Mouse (Mus musculus) stomach, embryonic 16.5 days (tissue): ENCODE measurements around the gene Usf1. TPM values are rescaled to one million over a fixed set of nuclear protein-coding genes. Genes with fewer than 3 reads are reported as not detected.

Source experiments
- ATAC-seq: fragments of 200-750 bp; cut with Nextera tagmentation; 2 replicates; pipeline ENCODE4 v1.8.0; 2017; ENCODE audit warnings: moderate number of reproducible peaks, moderate TSS enrichment; ENCODE audit not compliant: insufficient read depth, low FRiP score
- H3K27ac ChIP-seq: fragments of 300-500 bp; sonication (generic); 2 replicates; pipeline ENCODE4 v1.5.1; 2014; ENCODE audit warnings: low read length
- H3K27me3 ChIP-seq: fragments of 300-500 bp; sonication (generic); 2 replicates; pipeline ENCODE4 v1.6.1; 2014; ENCODE audit warnings: low read length, control low read depth, mixed read lengths; ENCODE audit not compliant: control insufficient read depth, insufficient read depth
- H3K36me3 ChIP-seq: fragments of 300-500 bp; sonication (generic); 2 replicates; pipeline ENCODE4 v1.6.1; 2014; ENCODE audit warnings: low read length; ENCODE audit not compliant: control insufficient read depth, insufficient read depth
- H3K4me1 ChIP-seq: fragments of 300-500 bp; sonication (generic); 2 replicates; pipeline ENCODE4 v1.6.1; 2014; ENCODE audit warnings: low read length, control low read depth, mixed read lengths; ENCODE audit not compliant: control insufficient read depth, insufficient read depth
- H3K4me2 ChIP-seq: fragments of 300-500 bp; sonication (generic); 2 replicates; pipeline ENCODE4 v1.6.1; 2014; ENCODE audit warnings: low read depth, low read length, mixed read lengths
- H3K4me3 ChIP-seq: fragments of 300-500 bp; sonication (generic); replicated peaks from 2 replicates; pipeline ENCODE4 v1.5.1; 2014; ENCODE audit warnings: mild to moderate bottlenecking, low read length
- H3K9ac ChIP-seq: fragments of 300-500 bp; sonication (generic); 2 replicates; pipeline ENCODE4 v1.6.1; 2014; ENCODE audit warnings: low read length
- H3K9me3 ChIP-seq: fragments of 300-500 bp; sonication (generic); replicated peaks from 2 replicates; pipeline ENCODE4 v1.6.1; 2016; ENCODE audit warnings: low read length, control low read depth; ENCODE audit not compliant: control insufficient read depth
- WGBS: fragments of 180-500 bp; shearing (Covaris S2); extraction: QIAGEN DNeasy Blood & Tissue Kit; methylation state at CpG from one replicate; pipeline ENCODE4 v1.1.7; 2014; 5-methylcytosine and 5-hydroxymethylcytosine counted together
- polyA plus RNA-seq: library from polyadenylated mRNA; unstranded; fragments of >200 nt; fragmentation: Nextera tagmentation; extraction: Ambion mirVana; gene quantifications from 2 replicates; pipeline ENCODE4 v1.2.1, GENCODE M21; 2015

The Usf1 gene
- polyA plus RNA-seq, 1 experiment from 2014 or later: 64.7 TPM

DNA sequence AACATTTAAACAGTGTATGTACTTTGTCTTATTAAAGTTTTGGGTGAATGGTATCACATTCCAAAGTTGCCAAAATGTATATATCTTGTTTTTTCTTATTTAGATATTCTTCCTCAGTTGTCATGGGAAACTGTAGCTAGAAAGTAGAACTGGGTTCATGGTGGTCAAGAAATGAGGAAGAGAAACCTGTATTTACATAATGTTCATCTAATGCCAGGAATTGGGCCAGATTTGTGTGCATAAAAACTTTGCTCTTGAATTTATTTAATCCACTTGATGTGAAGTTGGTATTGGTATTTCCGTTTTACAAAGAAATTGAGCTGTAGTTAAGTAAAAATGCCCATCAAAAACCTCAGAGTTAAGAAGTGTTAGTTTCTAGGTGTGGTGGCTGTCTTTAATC is 882 bp upstream of the Usf1 start:
- H3K36me3 ChIP-seq: peaks cover 2% of the 10 kb centered on the region; the same call in 1 of the 2 replicates
- 84% methylated on average over 1 of the region's 1 CpGs for WGBS
- 0 out of 2 replicates have a peak, but pooled peaks cover 6% of the 10 kb centered on the region for H3K4me1 ChIP-seq
- no peak overlapping the region for H3K4me3 ChIP-seq
- H3K9me3 ChIP-seq: no peaks in the 10 kb centered on the region
- H3K4me2 ChIP-seq: no peak overlapping the region
- no peaks in the 10 kb centered on the region for H3K27me3 ChIP-seq
- no peak overlapping the region for H3K27ac ChIP-seq
- H3K9ac ChIP-seq: no peak overlapping the region
- no peak for ATAC-seq

DNA sequence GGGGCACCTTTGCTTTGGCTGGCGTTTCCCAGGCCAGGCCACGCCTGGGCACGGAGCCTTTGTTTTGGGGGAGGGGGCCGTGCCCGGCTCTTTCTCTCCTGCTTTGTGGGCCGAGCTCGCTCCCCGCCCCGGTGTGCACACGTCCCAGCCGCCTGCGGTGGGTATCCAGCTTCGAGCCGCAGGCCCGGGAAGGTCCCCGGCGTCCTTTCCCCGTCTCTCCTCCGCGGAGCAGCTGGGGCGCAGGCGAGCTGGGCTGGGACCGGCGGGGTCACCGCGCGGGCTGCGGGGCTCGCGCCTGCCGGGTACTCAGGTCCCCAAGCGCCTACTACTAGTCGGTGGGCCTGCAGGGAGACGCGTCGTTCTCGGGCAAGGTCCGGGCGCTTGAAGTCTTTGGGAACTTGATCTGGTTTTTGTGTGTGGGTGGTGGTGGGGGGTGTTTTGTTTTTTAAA is 404 bp downstream of the Usf1 start:
- peak overlapping the region; percentile 59 for H3K4me2 ChIP-seq
- no peaks in the 10 kb centered on the region for H3K27me3 ChIP-seq
- WGBS: under 1% methylated on average over 39 of the region's 39 CpGs
- 0 out of 2 replicates have a peak, but pooled peaks cover 6% of the 10 kb centered on the region for H3K4me1 ChIP-seq
- peaks cover 12% of the 10 kb centered on the region; the same call in 1 of the 2 replicates for H3K36me3 ChIP-seq
- peak; percentile 77 for ATAC-seq
- H3K4me3 ChIP-seq: peak overlapping the region; percentile 94
- peak overlapping the region; percentile 97 for H3K9ac ChIP-seq
- no peaks in the 10 kb centered on the region for H3K9me3 ChIP-seq
- peak overlapping the region; percentile 93 for H3K27ac ChIP-seq

DNA sequence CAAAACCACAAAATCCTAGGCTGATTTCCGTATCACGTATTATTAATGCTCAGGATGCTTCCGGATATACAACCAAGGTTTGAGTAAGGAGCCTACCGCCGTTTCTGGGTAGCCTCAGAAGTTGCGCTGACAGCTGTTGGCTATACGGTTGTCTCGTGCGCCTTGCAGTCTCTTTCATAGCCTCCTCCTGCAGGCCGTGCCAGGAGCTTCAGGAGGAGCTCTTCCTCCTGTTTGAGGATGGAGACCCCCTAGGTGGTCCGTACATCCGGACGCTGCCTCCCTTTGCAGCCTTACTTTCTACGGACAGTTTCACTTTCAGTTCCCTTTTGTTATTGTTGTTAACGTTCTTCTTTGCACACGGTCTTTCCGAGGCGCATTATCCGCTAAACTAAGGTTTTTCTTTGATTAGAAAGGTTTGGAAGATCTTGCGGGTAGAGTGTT is 908 bp downstream of the Usf1 start:
- peak overlapping the region; percentile 59 for H3K4me2 ChIP-seq
- H3K27me3 ChIP-seq: no peaks in the 10 kb centered on the region
- H3K4me3 ChIP-seq: peak overlapping the region; percentile 94
- WGBS: under 1% methylated on average over 20 of the region's 20 CpGs
- peak; percentile 26; the same call in 1 of the 2 replicates for ATAC-seq
- 0 out of 2 replicates have a peak, but pooled peaks cover 6% of the 10 kb centered on the region for H3K4me1 ChIP-seq
- peaks cover 16% of the 10 kb centered on the region; the same call in 1 of the 2 replicates for H3K36me3 ChIP-seq
- peak overlapping the region; percentile 97 for H3K9ac ChIP-seq
- no peaks in the 10 kb centered on the region for H3K9me3 ChIP-seq
- peak overlapping the region; percentile 93 for H3K27ac ChIP-seq

DNA sequence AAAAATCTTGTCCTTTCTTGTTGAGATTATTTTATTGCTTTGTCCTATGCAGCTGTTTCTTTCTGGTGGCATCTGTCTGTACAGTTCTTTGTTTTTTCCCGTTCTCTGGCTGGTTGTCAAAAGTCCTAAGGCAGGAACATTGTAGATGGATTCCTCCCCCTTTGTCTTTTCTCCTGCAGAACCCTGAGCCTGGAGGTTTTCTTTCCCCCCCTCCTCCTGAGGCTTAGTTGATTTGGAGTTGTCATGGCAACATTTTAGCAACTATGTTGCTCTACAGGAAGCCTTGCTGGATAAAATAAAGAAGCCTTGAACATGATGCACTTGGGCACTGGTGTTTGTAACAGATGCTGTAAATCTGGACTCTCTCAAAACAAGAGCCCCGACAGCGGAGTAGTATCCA is 1.3 kb downstream of the Usf1 start:
- Histone ChIP-seq H3K4me1 (0 out of 2 replicates have a peak, but pooled peaks cover 6% of the 10 kb centered on the region), H3K4me3 (peak overlapping the region; percentile 94), H3K4me2 (peak overlapping the region; percentile 59), H3K27ac (peak overlapping the region; percentile 93), H3K9me3 (no peaks in the 10 kb centered on the region), H3K36me3 (peaks cover 16% of the 10 kb centered on the region; the same call in 1 of the 2 replicates), H3K27me3 (no peaks in the 10 kb centered on the region), H3K9ac (peak overlapping the region; percentile 97)
- 41% methylated on average over 3 of the region's 3 CpGs for WGBS
- ATAC-seq: no peak

DNA sequence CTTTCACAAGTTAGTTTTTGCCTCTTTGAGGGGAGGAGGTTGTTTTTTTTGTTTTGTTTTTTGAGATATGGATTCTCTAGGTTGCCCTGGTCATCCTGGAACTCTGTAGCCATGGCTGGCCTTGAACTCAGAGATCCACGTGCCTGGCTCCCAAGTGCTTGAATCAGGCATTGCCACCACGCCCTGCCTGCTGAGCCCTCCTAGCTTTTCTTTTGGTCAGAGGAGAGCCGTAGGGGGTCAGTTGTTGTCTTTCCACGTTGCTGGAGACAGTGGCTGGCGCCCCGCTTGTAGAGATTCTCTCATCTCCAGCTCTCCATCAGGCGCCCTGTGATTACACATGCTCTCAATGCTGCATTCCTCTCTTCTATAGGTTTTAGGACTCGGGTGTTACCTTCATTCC is 2.5 kb downstream of the Usf1 start:
- H3K4me1 ChIP-seq: 0 out of 2 replicates have a peak, but pooled peaks cover 6% of the 10 kb centered on the region
- no peak overlapping the region for H3K27ac ChIP-seq
- no peaks in the 10 kb centered on the region for H3K9me3 ChIP-seq
- 78% methylated on average over 8 of the region's 8 CpGs for WGBS
- ATAC-seq: no peak
- H3K9ac ChIP-seq: no peak overlapping the region
- no peak overlapping the region for H3K4me3 ChIP-seq
- H3K4me2 ChIP-seq: no peak overlapping the region
- peaks cover 19% of the 10 kb centered on the region; the same call in 1 of the 2 replicates for H3K36me3 ChIP-seq
- no peaks in the 10 kb centered on the region for H3K27me3 ChIP-seq

DNA sequence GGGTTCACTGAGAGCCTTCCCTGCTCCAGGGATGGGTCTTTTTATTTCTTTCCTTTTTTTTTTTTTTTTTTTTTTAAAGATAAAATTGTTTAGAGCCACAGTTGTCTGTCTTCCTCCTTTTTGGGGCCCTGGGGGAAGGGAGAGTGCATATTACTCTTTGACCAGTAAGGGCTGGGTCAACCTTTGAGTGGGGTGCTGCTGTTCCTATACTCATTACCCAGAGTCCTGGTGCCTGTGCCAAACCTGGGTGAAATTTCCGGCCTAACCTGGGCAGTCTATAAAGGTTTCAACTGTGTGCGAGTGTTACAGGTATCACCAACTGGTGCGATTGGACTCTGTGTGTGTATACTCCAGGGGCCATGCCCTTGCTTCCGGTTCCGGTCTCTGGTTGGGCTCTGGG is 7.5 kb downstream of the Usf1 start, which contains the start of gene Tstd1:
TSS of gene Tstd1 (plus strand) at position 213 of the 400 bp plus-strand sequence.
- no peak for ATAC-seq
- Histone ChIP-seq H3K9ac (no peak within 1 kb of the TSS; the same call in 1 of the 2 replicates), H3K36me3 (peaks cover 21% of the 10 kb centered on the region; the same call in 1 of the 2 replicates), H3K4me1 (peaks cover 5% of the 10 kb centered on the region), H3K9me3 (no peaks in the 10 kb centered on the region), H3K4me3 (no peak within 1 kb of the TSS), H3K27ac (peak within 1 kb of the TSS; percentile 46; the same call in 1 of the 2 replicates), H3K27me3 (no peaks in the 10 kb centered on the region), H3K4me2 (no peak within 1 kb of the TSS)
- WGBS: 84% methylated on average over 5 of the region's 5 CpGs

DNA sequence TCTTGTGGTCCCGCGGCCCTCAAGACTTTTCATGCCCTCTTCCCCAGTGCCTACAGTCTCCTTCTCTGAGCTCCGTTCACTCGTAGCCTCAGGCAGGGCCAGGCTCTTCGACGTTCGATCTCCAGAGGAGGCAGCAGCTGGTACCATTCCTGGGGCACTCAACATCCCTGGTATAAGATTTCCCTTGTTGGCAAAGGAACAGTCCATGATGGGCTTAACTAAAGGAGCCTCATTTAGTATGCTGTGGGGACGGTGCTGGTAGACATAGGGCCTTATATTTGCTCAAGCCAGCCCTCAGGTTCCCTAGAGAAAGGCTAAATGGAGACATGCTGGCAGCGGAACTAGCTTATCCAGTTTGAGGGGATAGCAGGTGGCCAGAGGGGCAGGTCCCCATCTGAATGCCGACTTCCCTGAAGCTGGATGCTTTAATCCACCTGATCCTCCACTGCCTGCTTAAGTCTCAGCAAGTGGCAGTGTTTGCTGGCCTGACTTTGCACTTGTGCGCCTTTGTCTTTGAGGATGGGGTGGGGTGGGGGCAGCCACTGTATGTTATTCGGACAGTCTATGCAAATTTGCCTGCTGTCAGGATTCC is 8.3 kb downstream of the Usf1 start:
- peak; percentile 20; the same call in 1 of the 2 replicates for ATAC-seq
- Histone ChIP-seq H3K4me3 (no peak overlapping the region), H3K36me3 (peaks cover 21% of the 10 kb centered on the region; the same call in 1 of the 2 replicates), H3K27me3 (no peaks in the 10 kb centered on the region), H3K4me1 (peaks cover 5% of the 10 kb centered on the region), H3K9me3 (no peaks in the 10 kb centered on the region), H3K27ac (peak overlapping the region; percentile 46; the same call in 1 of the 2 replicates), H3K4me2 (no peak overlapping the region), H3K9ac (no peak overlapping the region)
- WGBS: 59% methylated on average over 12 of the region's 12 CpGs

DNA sequence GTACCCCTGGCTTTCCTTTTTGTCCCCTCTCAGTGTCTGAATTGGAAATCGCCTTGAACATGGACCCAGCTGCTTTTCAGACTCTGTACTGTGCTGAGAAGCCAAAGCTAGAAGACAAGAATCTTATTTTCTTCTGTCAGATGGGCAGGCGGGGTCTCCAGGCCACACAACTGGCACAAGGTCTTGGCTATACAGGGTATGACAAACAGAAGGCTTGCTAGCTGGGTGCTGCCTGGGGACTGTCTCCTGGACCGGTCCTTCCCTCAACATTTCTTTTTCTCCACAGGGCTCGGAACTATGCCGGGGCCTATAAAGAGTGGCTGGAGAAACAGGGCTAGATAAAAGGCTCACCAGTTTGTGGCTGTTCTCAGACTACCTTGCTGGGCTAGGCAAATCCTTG is 8.8 kb downstream of the Usf1 start:
- peaks cover 21% of the 10 kb centered on the region; the same call in 1 of the 2 replicates for H3K36me3 ChIP-seq
- H3K27ac ChIP-seq: peak overlapping the region; percentile 46; the same call in 1 of the 2 replicates
- no peaks in the 10 kb centered on the region for H3K9me3 ChIP-seq
- H3K27me3 ChIP-seq: no peaks in the 10 kb centered on the region
- 79% methylated on average over 5 of the region's 5 CpGs for WGBS
- ATAC-seq: no peak
- H3K9ac ChIP-seq: no peak overlapping the region
- H3K4me2 ChIP-seq: no peak overlapping the region
- no peak overlapping the region for H3K4me3 ChIP-seq
- H3K4me1 ChIP-seq: peaks cover 5% of the 10 kb centered on the region

DNA sequence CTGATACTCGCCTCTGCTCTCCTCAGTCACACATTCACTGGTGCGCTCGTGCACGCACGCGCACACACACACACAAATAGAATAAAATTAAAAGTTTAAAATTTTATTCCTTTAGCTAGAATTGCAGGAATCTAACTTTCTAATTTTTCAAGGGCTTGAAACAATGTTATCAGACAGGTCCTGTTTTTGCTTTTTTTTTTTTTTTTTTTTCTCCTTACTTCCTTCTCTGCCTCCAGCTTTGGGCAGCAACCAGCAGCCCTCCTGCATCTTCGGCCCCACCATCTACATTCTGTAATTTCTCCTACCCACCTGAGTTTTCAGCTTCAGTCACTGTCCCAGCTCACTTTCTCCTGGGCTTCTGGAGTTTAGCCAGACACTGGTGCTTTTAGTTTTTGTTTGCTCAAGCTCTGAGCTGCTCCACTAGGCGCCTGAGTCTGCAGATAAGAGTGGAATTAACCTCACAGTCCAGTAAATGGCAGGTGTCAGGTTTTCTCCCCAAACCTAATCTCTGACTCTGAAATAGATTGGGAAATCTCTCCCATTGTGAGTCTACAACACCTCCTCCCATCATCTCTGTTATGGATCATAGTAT is 11.5 kb downstream of the Usf1 start:
- Histone ChIP-seq H3K9me3 (no peaks in the 10 kb centered on the region), H3K4me3 (no peak overlapping the region), H3K27ac (no peak overlapping the region), H3K4me1 (peaks cover 10% of the 10 kb centered on the region), H3K4me2 (no peak overlapping the region), H3K27me3 (no peaks in the 10 kb centered on the region), H3K36me3 (peaks cover 5% of the 10 kb centered on the region; the same call in 1 of the 2 replicates), H3K9ac (no peak overlapping the region)
- ATAC-seq: no peak
- 71% methylated on average over 8 of the region's 8 CpGs for whole genome bisulfite sequencing
